Mouse (Mus musculus) heart, embryonic 11.5 days (tissue): Measurements from ENCODE around the gene Rbm5. TPM values are rescaled to one million over a fixed set of nuclear protein-coding genes. Genes with fewer than 3 reads are reported as not detected.

ENCODE experiments used
- ATAC-seq: fragments of 200-750 bp; cut with Nextera tagmentation; replicated peaks from 2 replicates; pipeline ENCODE4 v1.8.0; 2017; ENCODE audit warnings: moderate library complexity; ENCODE audit not compliant: insufficient number of reproducible peaks, low FRiP score, low TSS enrichment
- H3K27ac ChIP-seq: fragments of 300-500 bp; sonication (generic); 2 replicates; pipeline ENCODE4 v1.5.1; 2014; ENCODE audit warnings: mild to moderate bottlenecking, low read depth, low read length
- H3K27me3 ChIP-seq: fragments of 300-500 bp; sonication (generic); 2 replicates; pipeline ENCODE4 v1.6.1; 2014; ENCODE audit warnings: mild to moderate bottlenecking, low read length, mixed read lengths; ENCODE audit not compliant: control insufficient read depth, insufficient read depth
- H3K36me3 ChIP-seq: fragments of 300-500 bp; sonication (generic); 2 replicates; pipeline ENCODE4 v1.6.1; 2014; ENCODE audit warnings: mild to moderate bottlenecking, low read length, moderate library complexity, mixed read lengths; ENCODE audit not compliant: control insufficient read depth, insufficient read depth
- H3K4me1 ChIP-seq: fragments of 300-500 bp; sonication (generic); 2 replicates; pipeline ENCODE4 v1.6.1; 2014; ENCODE audit warnings: low read length; ENCODE audit not compliant: control insufficient read depth, insufficient read depth
- H3K4me2 ChIP-seq: fragments of 300-500 bp; sonication (generic); 2 replicates; pipeline ENCODE4 v1.6.1; 2014; ENCODE audit warnings: mild to moderate bottlenecking, moderate library complexity
- H3K4me3 ChIP-seq: fragments of 300-500 bp; sonication (generic); 2 replicates; pipeline ENCODE4 v1.5.1; 2014; ENCODE audit warnings: low read depth, low read length
- H3K9ac ChIP-seq: fragments of 300-500 bp; sonication (generic); 2 replicates; pipeline ENCODE4 v1.6.1; 2014; ENCODE audit warnings: mild to moderate bottlenecking, low read depth, low read length, moderate library complexity
- H3K9me3 ChIP-seq: fragments of 300-500 bp; sonication (generic); replicated peaks from 2 replicates; pipeline ENCODE4 v1.6.1; 2016; ENCODE audit warnings: low read length; ENCODE audit not compliant: control insufficient read depth
- WGBS: fragments of 180-500 bp; shearing (Covaris S2); extraction: QIAGEN DNeasy Blood & Tissue Kit; methylation state at CpG from one replicate; pipeline ENCODE4 v1.1.7; 2014; ENCODE audit not compliant: insufficient replicate concordance; 5-methylcytosine and 5-hydroxymethylcytosine counted together
- polyA plus RNA-seq: library from polyadenylated mRNA; unstranded; fragments of >200 nt; fragmentation: Nextera tagmentation; extraction: Ambion mirVana; gene quantifications from 2 replicates; pipeline ENCODE4 v1.2.1, GENCODE M21; 2014

The Rbm5 gene
- polyA plus RNA-seq, 1 experiment from 2014 or later: 135 TPM

- Histone ChIP-seq H3K27me3 (peaks cover 13% of the 10 kb centered on the region), H3K36me3 (no peaks in the 10 kb centered on the region), H3K27ac (no peak overlapping the region), H3K4me1 (peaks cover 30% of the 10 kb centered on the region), H3K4me3 (no peak overlapping the region), H3K9me3 (no peaks in the 10 kb centered on the region), H3K9ac (no peak overlapping the region), H3K4me2 (no peak overlapping the region)
- 94% methylated on average over 1 of the region's 1 CpGs for WGBS
- no peak for ATAC-seq
Measured at GRCm38 (mm10) chr9:107724796-107725195, 46.0 kb downstream of the Rbm5 start.

GRCm38 (mm10) chr9:107723794-107724531, 46.8 kb downstream of the Rbm5 start:
- peak overlapping the region; percentile 55 for H3K4me2 ChIP-seq
- no peaks in the 10 kb centered on the region for H3K36me3 ChIP-seq
- 3% methylated on average over 11 of the region's 11 CpGs for WGBS
- 0 out of 2 replicates have a peak overlapping the region, but pooled peaks have one; percentile 22 for H3K9ac ChIP-seq
- ATAC-seq: peak; percentile 39; the same call in 1 of the 2 replicates
- peaks cover 13% of the 10 kb centered on the region for H3K27me3 ChIP-seq
- no peak overlapping the region for H3K4me3 ChIP-seq
- H3K4me1 ChIP-seq: peaks cover 25% of the 10 kb centered on the region
- H3K27ac ChIP-seq: no peak overlapping the region
- H3K9me3 ChIP-seq: no peaks in the 10 kb centered on the region

- Histone ChIP-seq H3K9ac (peak overlapping the region; percentile 22; the same call in 1 of the 2 replicates), H3K27me3 (peaks cover 13% of the 10 kb centered on the region), H3K4me1 (peaks cover 20% of the 10 kb centered on the region), H3K4me2 (peak overlapping the region; percentile 55), H3K9me3 (no peaks in the 10 kb centered on the region), H3K36me3 (no peaks in the 10 kb centered on the region), H3K4me3 (no peak overlapping the region), H3K27ac (no peak overlapping the region)
- ATAC-seq: no peak
- 9% methylated on average over 6 of the region's 6 CpGs for WGBS
Measured at GRCm38 (mm10) chr9:107723292-107723691, 47.5 kb downstream of the Rbm5 start.

- no peaks in the 10 kb centered on the region for H3K36me3 ChIP-seq
- peaks cover 29% of the 10 kb centered on the region for H3K4me1 ChIP-seq
- 74% methylated on average over 10 of the region's 10 CpGs for WGBS
- no peak overlapping the region for H3K27ac ChIP-seq
- H3K27me3 ChIP-seq: peaks cover 13% of the 10 kb centered on the region
- no peak overlapping the region for H3K9ac ChIP-seq
- no peak overlapping the region for H3K4me3 ChIP-seq
- H3K9me3 ChIP-seq: no peaks in the 10 kb centered on the region
- ATAC-seq: no peak
- H3K4me2 ChIP-seq: no peak overlapping the region
Measured at GRCm38 (mm10) chr9:107718781-107719540, 51.8 kb downstream of the Rbm5 start.

GRCm38 (mm10) chr9:107716951-107717350, 53.8 kb downstream of the Rbm5 start:
- no peak for ATAC-seq
- peaks cover 22% of the 10 kb centered on the region for H3K4me1 ChIP-seq
- no peaks in the 10 kb centered on the region for H3K9me3 ChIP-seq
- no peaks in the 10 kb centered on the region for H3K36me3 ChIP-seq
- no peaks in the 10 kb centered on the region; the same call in 1 of the 2 replicates for H3K27me3 ChIP-seq
- H3K4me2 ChIP-seq: no peak overlapping the region
- H3K4me3 ChIP-seq: no peak overlapping the region
- H3K9ac ChIP-seq: peak overlapping the region; percentile 12; the same call in 1 of the 2 replicates
- 47% methylated on average over 6 of the region's 6 CpGs for WGBS
- no peak overlapping the region for H3K27ac ChIP-seq

GRCm38 (mm10) chr9:107715632-107716031, 55.2 kb downstream of the Rbm5 start:
- Histone ChIP-seq H3K9me3 (no peaks in the 10 kb centered on the region), H3K4me1 (peaks cover 22% of the 10 kb centered on the region), H3K4me2 (no peak overlapping the region), H3K27me3 (peaks cover 6% of the 10 kb centered on the region), H3K36me3 (no peaks in the 10 kb centered on the region), H3K9ac (no peak overlapping the region), H3K27ac (no peak overlapping the region), H3K4me3 (no peak overlapping the region)
- 60% methylated on average over 2 of the region's 2 CpGs for WGBS
- ATAC-seq: no peak

GRCm38 (mm10) chr9:107714221-107714952, 56.4 kb downstream of the Rbm5 start:
- H3K4me1 ChIP-seq: peaks cover 26% of the 10 kb centered on the region
- H3K9me3 ChIP-seq: no peaks in the 10 kb centered on the region
- H3K36me3 ChIP-seq: no peaks in the 10 kb centered on the region
- H3K27ac ChIP-seq: peak overlapping the region; percentile 63
- WGBS: 12% methylated on average over 12 of the region's 12 CpGs
- ATAC-seq: no peak
- H3K4me2 ChIP-seq: peak overlapping the region; percentile 29; the same call in 1 of the 2 replicates
- H3K27me3 ChIP-seq: peaks cover 13% of the 10 kb centered on the region
- no peak overlapping the region for H3K4me3 ChIP-seq
- peak overlapping the region; percentile 40; the same call in 1 of the 2 replicates for H3K9ac ChIP-seq
